Mouse (Mus musculus) small intestine, adult 2 months (tissue): ENCODE data around the gene St5. TPM values are rescaled to one million over a fixed set of nuclear protein-coding genes. Genes with fewer than 3 reads are reported as not detected.
A peak's percentile ranks its signal among the peaks of the same experiment; 100 is the strongest.

ENCODE experiments used
- H3K27ac ChIP-seq: fragments of 200-500 bp; 2 replicates; pipeline ENCODE4 v1.5.1; 2012; ENCODE audit warnings: low read depth, low read length, control low read depth, inconsistent platforms; ENCODE audit not compliant: insufficient read depth
- H3K27me3 ChIP-seq: fragments of 200-500 bp; 2 replicates; pipeline ENCODE4 v1.6.1; 2012; ENCODE audit warnings: mild to moderate bottlenecking, moderate library complexity, low read length, inconsistent platforms; ENCODE audit not compliant: control insufficient read depth, insufficient read depth
- H3K36me3 ChIP-seq: fragments of 200-500 bp; 2 replicates; pipeline ENCODE4 v1.6.1; 2012; ENCODE audit warnings: mild to moderate bottlenecking, low read length, control low read depth, inconsistent platforms; ENCODE audit not compliant: control insufficient read depth, insufficient read depth
- H3K4me1 ChIP-seq: fragments of 200-500 bp; 2 replicates; pipeline ENCODE4 v1.6.1; 2012; ENCODE audit warnings: low read length, inconsistent platforms, mixed read lengths; ENCODE audit not compliant: control insufficient read depth, insufficient read depth, insufficient read length
- H3K4me3 ChIP-seq: fragments of 200-500 bp; 2 replicates; pipeline ENCODE4 v1.5.1; 2012; ENCODE audit warnings: low read depth, mild to moderate bottlenecking, control low read depth, inconsistent platforms, low read length, moderate library complexity
- CTCF ChIP-seq: fragments of 200-500 bp; IDR thresholded peaks from 2 replicates; pipeline ENCODE4 v1.5.1; 2012; ENCODE audit warnings: low read depth, mild to moderate bottlenecking, control low read depth, inconsistent platforms, low read length, moderate library complexity, mixed read lengths; ENCODE audit not compliant: insufficient replicate concordance, insufficient read length; ENCODE audit errors: extremely low read depth
- POLR2A ChIP-seq: fragments of 200-500 bp; IDR thresholded peaks from 2 replicates; pipeline ENCODE4 v1.6.1; 2012; ENCODE audit warnings: low read depth, mild to moderate bottlenecking, control low read depth, inconsistent platforms, low read length, moderate library complexity
- WGBS: fragments of 180-500 bp; shearing (Covaris S2); methylation state at CpG from one replicate; pipeline ENCODE4 v1.1.7; 2018; 5-methylcytosine and 5-hydroxymethylcytosine counted together
- polyA plus RNA-seq: library from polyadenylated mRNA; depleted of rRNA; stranded (reverse); fragments of >200 nt; gene quantifications from 2 replicates; pipeline ENCODE4 v1.2.3, GENCODE M21; 2012

St5 gene
- polyA plus RNA-seq, 1 experiment: 37.7 TPM

DNA sequence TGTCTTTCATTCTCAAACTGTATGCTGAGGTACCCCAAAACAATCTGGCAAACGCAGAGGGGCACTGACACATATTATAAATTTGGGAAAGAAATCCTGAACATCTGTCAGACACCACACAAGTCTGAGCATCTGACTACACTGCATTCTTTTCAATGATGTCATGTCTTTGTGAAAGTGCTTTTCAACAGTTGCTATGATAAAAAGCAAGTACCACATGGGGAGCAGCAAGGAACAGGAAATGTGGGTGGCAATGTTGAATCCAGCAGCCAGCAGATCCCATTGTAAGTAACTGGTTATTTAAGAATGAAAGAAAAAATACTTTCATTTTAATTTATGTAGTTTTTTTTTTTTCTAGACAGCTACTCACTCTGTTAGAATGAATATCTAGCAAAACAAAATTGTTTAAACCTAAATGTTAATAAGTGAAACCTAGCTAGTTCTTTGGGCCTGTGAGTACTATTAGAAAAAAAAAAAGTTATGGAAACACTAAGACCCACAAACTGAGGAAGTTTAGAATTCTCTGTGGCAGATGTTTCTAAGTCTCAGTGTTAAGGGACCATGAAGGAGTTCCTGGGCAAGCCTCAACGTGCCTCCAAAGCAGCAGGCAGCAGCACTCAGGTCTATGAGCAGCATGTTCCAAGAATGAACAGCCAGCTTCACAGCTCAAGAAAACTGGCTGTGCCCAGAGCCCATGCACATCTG lies 124.4 kb downstream of the St5 start:
- no peak for TF ChIP-seq POLR2A
- TF ChIP-seq CTCF: no peak
- WGBS: 59% methylated on average over 2 of the region's 2 CpGs
- H3K27me3 ChIP-seq: no peaks in the 10 kb centered on the region
- no peaks in the 10 kb centered on the region; the same call in 1 of the 2 replicates for H3K4me1 ChIP-seq
- H3K27ac ChIP-seq: no peak overlapping the region; the same call in 1 of the 2 replicates
- H3K36me3 ChIP-seq: no peaks in the 10 kb centered on the region
- H3K4me3 ChIP-seq: no peak overlapping the region

DNA sequence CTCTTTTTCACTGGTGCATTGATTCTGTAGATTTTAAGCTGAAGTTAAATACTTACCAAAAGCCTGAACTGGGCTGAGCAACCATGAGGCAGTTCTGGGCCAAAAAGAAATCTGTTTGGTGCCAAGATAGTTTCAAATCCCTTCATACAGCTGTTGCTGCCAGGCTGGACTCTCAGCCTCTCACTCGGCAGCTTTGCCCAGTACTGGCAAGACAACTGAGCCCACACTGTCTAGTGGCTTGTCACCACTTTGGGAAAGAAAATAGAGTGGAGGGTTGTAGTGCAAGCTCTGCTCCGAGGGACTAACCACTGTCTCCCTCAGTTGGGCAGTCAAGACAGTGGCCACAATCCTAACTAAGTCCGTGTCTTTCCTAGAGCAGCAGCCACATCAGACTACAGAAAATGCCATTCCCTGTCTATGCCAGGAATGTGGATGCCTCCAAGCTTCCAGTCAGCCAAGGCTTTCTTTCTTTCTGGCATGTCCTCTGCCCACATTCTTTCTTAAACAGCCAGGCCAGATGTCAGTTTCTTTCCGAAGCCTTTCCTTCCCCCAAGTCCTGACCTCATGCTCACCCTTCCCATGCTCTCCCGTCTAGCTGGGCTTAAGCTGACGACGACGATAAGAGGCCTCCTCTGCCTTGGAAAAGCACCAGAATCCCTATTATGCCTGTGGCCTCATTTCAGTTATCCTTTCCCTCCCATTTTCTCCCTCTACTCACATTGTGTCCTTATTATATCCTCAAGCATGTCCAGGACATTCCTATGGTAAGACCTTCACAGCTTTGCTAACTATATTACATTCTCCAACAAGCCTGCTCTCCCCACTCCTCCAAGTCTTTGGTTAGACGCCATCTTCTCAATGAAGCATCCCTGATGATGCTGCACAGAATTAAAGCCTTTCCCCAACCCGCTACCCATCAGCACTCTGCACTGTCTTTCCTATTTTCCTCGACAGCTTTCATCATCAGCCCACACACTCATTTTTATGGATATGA lies 126.8 kb downstream of the St5 start:
- Histone ChIP-seq H3K36me3 (no peaks in the 10 kb centered on the region), H3K27me3 (no peaks in the 10 kb centered on the region), H3K27ac (peak overlapping the region; percentile 29; the same call in 1 of the 2 replicates), H3K4me1 (no peaks in the 10 kb centered on the region; the same call in 1 of the 2 replicates), H3K4me3 (no peak overlapping the region)
- WGBS: 62% methylated on average over 11 of the region's 11 CpGs
- TF ChIP-seq CTCF (no peak), POLR2A (no peak)

DNA sequence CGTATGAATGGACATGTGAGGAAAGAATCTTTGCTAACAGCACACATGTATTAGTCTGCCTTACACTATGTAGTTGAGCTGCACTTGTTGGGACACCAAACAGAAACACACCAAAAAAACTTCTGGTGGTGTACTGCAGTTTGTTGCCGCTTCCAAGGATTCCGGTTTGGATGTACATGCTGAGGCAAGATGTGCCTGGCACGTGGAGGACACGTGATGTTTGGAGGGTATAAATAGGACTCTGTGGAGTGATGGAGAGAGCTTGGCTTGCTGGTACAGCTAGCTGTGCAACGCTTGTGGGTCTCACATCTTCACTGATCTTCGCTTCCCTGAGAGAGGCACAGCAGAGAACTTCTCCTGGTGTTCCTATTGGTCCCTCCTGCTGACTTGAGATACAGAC lies 129.2 kb downstream of the St5 start:
- WGBS: 90% methylated on average over 7 of the region's 7 CpGs
- TF ChIP-seq POLR2A (no peak), CTCF (no peak)
- no peaks in the 10 kb centered on the region for H3K27me3 ChIP-seq
- no peak overlapping the region for H3K4me3 ChIP-seq
- H3K36me3 ChIP-seq: peaks cover 2% of the 10 kb centered on the region
- H3K27ac ChIP-seq: no peak overlapping the region
- H3K4me1 ChIP-seq: no peaks in the 10 kb centered on the region; the same call in 1 of the 2 replicates

DNA sequence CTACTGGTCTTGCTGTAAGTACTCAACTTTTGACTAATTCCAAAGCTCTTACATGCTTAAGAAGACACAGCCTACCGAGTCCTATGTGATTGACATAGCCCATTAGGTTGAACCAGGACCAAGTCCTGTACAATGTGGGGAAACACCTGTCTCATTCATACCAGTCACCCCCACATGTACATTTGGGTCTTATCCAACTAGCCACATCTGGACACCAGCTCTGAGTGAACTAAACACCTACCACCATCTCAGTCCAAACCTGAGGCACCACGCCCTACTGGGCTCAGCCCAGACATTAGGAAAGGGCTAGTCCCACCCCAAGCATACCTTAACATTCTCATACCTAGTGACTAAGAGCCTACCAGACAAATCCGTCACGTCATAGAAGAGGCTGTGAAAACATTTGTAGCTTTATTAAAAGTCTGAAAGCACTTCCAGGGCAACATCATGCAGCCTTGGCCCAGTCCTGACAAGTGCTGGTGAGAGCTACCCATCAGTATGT lies 135.0 kb downstream of the St5 start:
- H3K27ac ChIP-seq: no peak overlapping the region
- no peak overlapping the region for H3K4me3 ChIP-seq
- TF ChIP-seq POLR2A: no peak
- no peak for TF ChIP-seq CTCF
- 83% methylated on average over 4 of the region's 4 CpGs for WGBS
- no peaks in the 10 kb centered on the region for H3K27me3 ChIP-seq
- peaks cover 4% of the 10 kb centered on the region for H3K36me3 ChIP-seq
- H3K4me1 ChIP-seq: no peaks in the 10 kb centered on the region

DNA sequence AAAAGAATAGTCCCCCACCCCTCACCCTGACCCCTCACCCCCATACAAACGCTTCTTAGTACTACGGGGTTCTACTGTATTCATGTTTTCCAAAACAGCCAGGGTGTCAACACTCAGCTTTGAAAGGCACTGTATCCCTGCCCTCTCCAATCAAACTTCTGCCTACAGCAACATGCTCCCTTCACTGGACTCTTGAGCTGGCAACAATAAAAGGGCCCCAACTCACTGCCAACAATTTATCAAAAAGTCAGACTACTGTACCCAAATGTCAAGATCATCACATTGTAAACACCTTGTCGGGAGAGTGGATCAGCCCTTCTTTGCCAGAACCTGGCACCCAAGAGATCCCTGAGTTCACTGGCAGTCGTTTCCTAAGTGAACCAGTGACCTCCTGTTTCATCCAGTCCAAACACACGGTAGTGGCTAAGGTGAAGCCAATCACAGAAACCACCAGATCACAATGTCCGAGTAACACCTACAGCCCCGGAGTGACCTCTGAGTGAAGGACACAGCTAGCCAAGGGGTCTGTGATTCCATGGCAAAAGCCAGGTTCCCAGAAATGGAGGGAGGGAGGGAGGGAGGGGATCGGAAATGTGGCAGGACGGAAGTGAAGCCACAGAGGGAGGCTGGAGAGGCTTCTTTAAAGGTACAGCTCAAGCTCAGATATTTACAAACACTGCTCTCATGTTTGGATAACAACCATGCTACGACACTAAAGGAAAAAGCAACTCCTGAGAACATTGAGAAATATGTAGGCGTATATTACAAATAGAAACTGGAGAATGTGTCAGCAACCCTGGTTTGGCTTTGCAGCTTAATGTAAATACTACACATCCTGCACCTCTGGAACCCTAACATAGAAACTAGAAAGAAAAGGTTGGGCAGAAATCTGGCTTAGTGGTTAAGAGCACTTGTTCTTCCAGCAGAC lies 136.3 kb downstream of the St5 start:
- Histone ChIP-seq H3K36me3 (peaks cover 4% of the 10 kb centered on the region), H3K4me3 (no peak overlapping the region), H3K4me1 (peaks cover 3% of the 10 kb centered on the region; the same call in 1 of the 2 replicates), H3K27ac (no peak overlapping the region; the same call in 1 of the 2 replicates), H3K27me3 (no peaks in the 10 kb centered on the region)
- WGBS: 58% methylated on average over 11 of the region's 11 CpGs
- no peak for TF ChIP-seq POLR2A
- TF ChIP-seq CTCF: no peak

DNA sequence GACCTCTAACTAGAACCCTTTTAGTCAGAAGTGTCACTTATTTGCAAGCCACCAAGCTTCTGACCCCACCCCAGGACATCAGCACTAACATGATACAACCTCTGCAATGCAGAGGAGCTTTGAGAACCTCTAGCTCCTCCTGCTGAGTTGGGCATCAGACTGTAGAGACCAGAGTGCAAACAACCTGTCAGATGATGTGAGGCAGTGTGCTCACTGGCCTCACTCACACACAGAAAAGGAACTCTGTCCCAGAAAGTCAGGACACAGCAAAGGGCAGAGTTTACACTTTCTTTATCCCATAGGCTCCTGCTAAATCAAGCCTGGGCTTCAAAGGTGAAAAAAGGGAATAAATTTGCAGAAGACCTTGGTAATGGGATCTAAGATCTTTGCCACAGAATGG lies 137.1 kb downstream of the St5 start:
- Histone ChIP-seq H3K4me1 (peaks cover 3% of the 10 kb centered on the region; the same call in 1 of the 2 replicates), H3K4me3 (no peak overlapping the region), H3K27ac (no peak overlapping the region), H3K27me3 (no peaks in the 10 kb centered on the region), H3K36me3 (peaks cover 4% of the 10 kb centered on the region)
- no peak for TF ChIP-seq POLR2A
- no peak for TF ChIP-seq CTCF
